Mouse (Mus musculus) frontal cortex, adult (tissue): ENCODE measurements around the gene Dhh.
"Not testable (repeated sequence)": the region's sequence is repeated elsewhere in the genome, so short reads cannot be mapped to it uniquely, and the experiment has no call there.

ENCODE experiments used
- ATAC-seq: cut with Nextera tagmentation; 2 replicates; pipeline ENCODE4 v1.9.2; 2017; ENCODE audit warnings: mild to moderate bottlenecking, moderate library complexity, mixed read lengths; ENCODE audit not compliant: low TSS enrichment

Dhh gene

GRCm38 (mm10) chr15:98897928-98898800, at the start of gene Dhh:
Gene Dhh (minus strand): TSS chr15:98898540.
- ATAC-seq, result no peak

- no peak for ATAC-seq
Measured at GRCm38 (mm10) chr15:98947884-98948283, 49.5 kb upstream of the Dhh start.

- no peak for ATAC-seq
Measured at GRCm38 (mm10) chr15:98943133-98943532, 44.8 kb upstream of the Dhh start.

- ATAC-seq, result no peak
Measured at GRCm38 (mm10) chr15:98942081-98942480, 43.7 kb upstream of the Dhh start.

GRCm38 (mm10) chr15:98941539-98941938, 43.2 kb upstream of the Dhh start:
- no peak for ATAC-seq

GRCm38 (mm10) chr15:98940816-98941215, 42.5 kb upstream of the Dhh start:
- no peak for ATAC-seq

- ATAC-seq, result peak; percentile 79
Measured at GRCm38 (mm10) chr15:98934217-98934839, 36.0 kb upstream of the Dhh start, which contains the start of gene Tuba1b. Gene Tuba1b (minus strand): TSS chr15:98934565.

GRCm38 (mm10) chr15:98933833-98934216, 35.5 kb upstream of the Dhh start:
- ATAC-seq, result peak; percentile 76

GRCm38 (mm10) chr15:98933004-98933671, 34.8 kb upstream of the Dhh start:
- not testable (repeated sequence) for ATAC-seq

GRCm38 (mm10) chr15:98930998-98931397, 32.7 kb upstream of the Dhh start:
- no peak for ATAC-seq

GRCm38 (mm10) chr15:98930017-98930734, 31.8 kb upstream of the Dhh start:
- ATAC-seq, result no peak

GRCm38 (mm10) chr15:98928598-98929240, 30.4 kb upstream of the Dhh start:
- ATAC-seq, result peak; percentile 80

GRCm38 (mm10) chr15:98927566-98927965, 29.2 kb upstream of the Dhh start:
- no peak for ATAC-seq

- ATAC-seq, result no peak
Measured at GRCm38 (mm10) chr15:98924682-98925081, 26.3 kb upstream of the Dhh start.

GRCm38 (mm10) chr15:98923031-98923537, 24.7 kb upstream of the Dhh start:
- no peak for ATAC-seq

- no peak for ATAC-seq
Measured at GRCm38 (mm10) chr15:98922581-98922980, 24.2 kb upstream of the Dhh start.

- ATAC-seq, result no peak
Measured at GRCm38 (mm10) chr15:98921510-98921909, 23.2 kb upstream of the Dhh start.

- ATAC-seq, result not testable (repeated sequence)
Measured at GRCm38 (mm10) chr15:98918499-98918895, 20.2 kb upstream of the Dhh start.

- ATAC-seq, result peak; percentile 99
Measured at GRCm38 (mm10) chr15:98917538-98918498, 19.5 kb upstream of the Dhh start, which contains the start of gene Lmbr1l. Gene Lmbr1l (minus strand): TSS chr15:98918231.

- no peak for ATAC-seq
Measured at GRCm38 (mm10) chr15:98917091-98917490, 18.8 kb upstream of the Dhh start.
